Mouse (Mus musculus): ENCODE measurements around the gene Cox19.

The Cox19 gene

GRCm38 (mm10) chr5:139382760-139383159 lies 31.5 kb upstream of the Cox19 start:
- in situ Hi-C loops (cut with MboI; ENCODE audit: low sequenced_read_pairs): no loop called here

GRCm38 (mm10) chr5:139381586-139382513 lies 30.6 kb upstream of the Cox19 start:
- in situ Hi-C loops (cut with MboI; ENCODE audit: low sequenced_read_pairs): no loop called here

GRCm38 (mm10) chr5:139380385-139381248 lies 29.4 kb upstream of the Cox19 start:
- in situ Hi-C loops (cut with MboI; ENCODE audit: low sequenced_read_pairs): no loop called here

GRCm38 (mm10) chr5:139379771-139380384 lies 28.7 kb upstream of the Cox19 start:
- in situ Hi-C loops (cut with MboI; ENCODE audit: low sequenced_read_pairs): no loop called here

- in situ Hi-C loops (cut with MboI; ENCODE audit: low sequenced_read_pairs): no loop called here
Measured at GRCm38 (mm10) chr5:139378986-139379629, 27.9 kb upstream of the Cox19 start.

GRCm38 (mm10) chr5:139378271-139378556 lies 27.0 kb upstream of the Cox19 start:
- in situ Hi-C loops (cut with MboI; ENCODE audit: low sequenced_read_pairs): no loop called here

- in situ Hi-C loops (cut with MboI; ENCODE audit: low sequenced_read_pairs): no loop called here
Measured at GRCm38 (mm10) chr5:139377468-139378270, 26.5 kb upstream of the Cox19 start, which contains the start of gene Gpr146. Gene Gpr146 (plus strand): TSS chr5:139377697.

GRCm38 (mm10) chr5:139374841-139375240 lies 23.6 kb upstream of the Cox19 start:
- in situ Hi-C loops (cut with MboI; ENCODE audit: low sequenced_read_pairs): loop anchor here (25.0 kb wide), 1 partner anchor 287 kb away; no protein-coding TSS in a partner anchor

GRCm38 (mm10) chr5:139373889-139374444 lies 22.7 kb upstream of the Cox19 start:
- in situ Hi-C loops (cut with MboI; ENCODE audit: low sequenced_read_pairs): loop anchor here (25.0 kb wide), 1 partner anchor 288 kb away; no protein-coding TSS in a partner anchor

- in situ Hi-C loops (cut with MboI; ENCODE audit: low sequenced_read_pairs): loop anchor here (25.0 kb wide), 1 partner anchor 289 kb away; no protein-coding TSS in a partner anchor
Measured at GRCm38 (mm10) chr5:139373126-139373525, 21.9 kb upstream of the Cox19 start.

GRCm38 (mm10) chr5:139371631-139372401 lies 20.6 kb upstream of the Cox19 start:
- in situ Hi-C loops (cut with MboI; ENCODE audit: low sequenced_read_pairs): loop anchor here (25.0 kb wide), 1 partner anchor 290 kb away; no protein-coding TSS in a partner anchor

GRCm38 (mm10) chr5:139371118-139371517 lies 19.9 kb upstream of the Cox19 start:
- in situ Hi-C loops (cut with MboI; ENCODE audit: low sequenced_read_pairs): loop anchor here (25.0 kb wide), 1 partner anchor 291 kb away; no protein-coding TSS in a partner anchor

GRCm38 (mm10) chr5:139370336-139370735 lies 19.1 kb upstream of the Cox19 start:
- in situ Hi-C loops (cut with MboI; ENCODE audit: low sequenced_read_pairs): loop anchor here (25.0 kb wide), 1 partner anchor 292 kb away; no protein-coding TSS in a partner anchor

- in situ Hi-C loops (cut with MboI; ENCODE audit: low sequenced_read_pairs): loop anchor here (10.0 to 25.0 kb wide), 2 partner anchors 136 to 294 kb away; no protein-coding TSS in a partner anchor
Measured at GRCm38 (mm10) chr5:139368638-139369320, 17.6 kb upstream of the Cox19 start.

GRCm38 (mm10) chr5:139367884-139368458 lies 16.8 kb upstream of the Cox19 start:
- in situ Hi-C loops (cut with MboI; ENCODE audit: low sequenced_read_pairs): loop anchor here (10.0 to 25.0 kb wide), 2 partner anchors 137 to 294 kb away; no protein-coding TSS in a partner anchor

- in situ Hi-C loops (cut with MboI; ENCODE audit: low sequenced_read_pairs): loop anchor here (10.0 to 25.0 kb wide), 2 partner anchors 138 to 296 kb away; no protein-coding TSS in a partner anchor
Measured at GRCm38 (mm10) chr5:139366484-139366883, 15.3 kb upstream of the Cox19 start.

- in situ Hi-C loops (cut with MboI; ENCODE audit: low sequenced_read_pairs): loop anchor here (10.0 to 25.0 kb wide), 2 partner anchors 139 to 296 kb away; no protein-coding TSS in a partner anchor
Measured at GRCm38 (mm10) chr5:139365827-139366226, 14.6 kb upstream of the Cox19 start.

Measured in CH12F3 (cell line).